Comparison of ENCODE assay signal across 25 mouse cellular contexts in genomic region chr19:55096666-55097065, GRCm38 (mm10). TPM values are rescaled to one million over a fixed set of nuclear protein-coding genes. Genes with fewer than 3 reads are reported as not detected.
DNase-seq lines count a peak whose midpoint lies in the region; ATAC-seq lines count a peak whose summit lies in the region.
"Had no signal": no experiment of that assay in that cellular context is flagged by ENCODE, and none has a peak within 500 bp of the region (broad histone marks: within the 10 kb centered on the region; RNA-seq: fewer than 3 reads in every experiment).

No protein-coding gene starts in this region.

- no peaks in the 10 kb centered on the region for H3K27me3 ChIP-seq in kidney, embryonic 16.5 days (ENCODE audit: insufficient read depth, low read length)
- H3K27me3 ChIP-seq: heart, embryonic 13.5 days; limb, embryonic 12.5 days; lung, embryonic 15.5 days; midbrain, embryonic 15.5 days; neural tube, embryonic 12.5 days had no signal

- peaks cover 12% of the 10 kb centered on the region; the same call in 1 of the 2 replicates for H3K36me3 ChIP-seq in kidney, embryonic 16.5 days (ENCODE audit: insufficient read depth, low read length)

- H3K4me1 ChIP-seq in kidney, embryonic 16.5 days (ENCODE audit: insufficient read depth, low read length) = peaks cover 28% of the 10 kb centered on the region
- peaks cover 2% of the 10 kb centered on the region; the same call in 1 of the 2 replicates for H3K4me1 ChIP-seq in brown adipose tissue, adult 24 weeks (ENCODE audit: control insufficient read depth, insufficient read depth, insufficient read length, low read length)

- no peak overlapping the region for H3K9ac ChIP-seq in kidney, embryonic 16.5 days (replicated peaks; ENCODE audit: low read length)
- H3K9ac ChIP-seq: heart, embryonic 13.5 days; limb, embryonic 12.5 days; liver, embryonic 14.5 days; lung, embryonic 15.5 days; midbrain, embryonic 15.5 days; neural tube, embryonic 12.5 days had no signal

- H3K4me2 ChIP-seq in kidney, embryonic 16.5 days (replicated peaks; ENCODE audit: low read depth, low read length) = no peak overlapping the region
- H3K4me2 ChIP-seq: heart, embryonic 13.5 days; limb, embryonic 12.5 days; midbrain, embryonic 15.5 days; neural tube, embryonic 12.5 days had no signal

- no peaks in the 10 kb centered on the region for H3K9me3 ChIP-seq in kidney, embryonic 16.5 days (ENCODE audit: low read length)
- H3K9me3 ChIP-seq: heart, embryonic 13.5 days; limb, embryonic 12.5 days; lung, embryonic 15.5 days; midbrain, embryonic 15.5 days; neural tube, embryonic 12.5 days had no signal

- H3K4me3 ChIP-seq in kidney, embryonic 16.5 days (ENCODE audit: low read length) = no peak overlapping the region
- H3K4me3 ChIP-seq in brown adipose tissue, adult 24 weeks (ENCODE audit: insufficient read depth, low read depth, low read length) = no peak overlapping the region
- H3K4me3 ChIP-seq: heart, embryonic 13.5 days; limb, embryonic 12.5 days; lung, embryonic 15.5 days; midbrain, embryonic 15.5 days; neural tube, embryonic 12.5 days had no signal

- DNase-seq in kidney, adult 18-20 months = peak; percentile 54
- peak; percentile 37 for DNase-seq in adipocyte (ENCODE audit: low spot score)
- DNase-seq in kidney, postnatal 14 days = peak; percentile 56
- DNase-seq in spleen, postnatal 10 days (ENCODE audit: low spot score in 2 of 2) = no peak
- no peak for DNase-seq in spleen, adult 12 weeks (ENCODE audit: low spot score)
- DNase-seq: adrenal gland, adult 8-10 months; cerebellum, adult 2 months; heart, postnatal 14 days; layer of hippocampus, postnatal 36 days; retina, postnatal 1 day; right cerebral cortex, postnatal 25 days; thymus, adult 18-20 months; thymus, postnatal 36 days had no signal

- no peak for ATAC-seq in kidney, embryonic 16.5 days (ENCODE audit: low FRiP score, low TSS enrichment)
- ATAC-seq: forebrain, embryonic 16.5 days; hindbrain, postnatal 0 days; intestine, embryonic 16.5 days; midbrain, embryonic 15.5 days had no signal

- H3K27ac ChIP-seq in kidney, embryonic 16.5 days (ENCODE audit: low read length) = no peak overlapping the region
- H3K27ac ChIP-seq in brown adipose tissue, adult 24 weeks (replicated peaks; ENCODE audit: low read depth, low read length) = peak overlapping the region; percentile 98
- H3K27ac ChIP-seq: heart, embryonic 13.5 days; limb, embryonic 12.5 days; liver, embryonic 14.5 days; lung, embryonic 15.5 days; macrophage; midbrain, embryonic 15.5 days; neural tube, embryonic 12.5 days had no signal

- 38% methylated on average over 4 of the region's 4 CpGs for WGBS in kidney, embryonic 16.5 days

RNA-seq across cellular contexts. Expression of gene Gpam, which starts 30.4 kb away (rescaled TPM):
- 20.1 and 20.6 TPM in 2 replicates for polyA plus RNA-seq in kidney, embryonic 16.5 days (2015; fragmentation: Nextera tagmentation; extraction: Ambion mirVana)
- polyA plus RNA-seq in brown adipose tissue, adult 24 weeks (2012; ENCODE audit: insufficient read depth, insufficient read length, missing spikeins) = 110 and 122 TPM in 2 replicates

Comparison
In these comparisons a context has a peak if more than half of its experiments do, and no peak if none do; other contexts are left out.
1. DNase-seq: peak in kidney, adult 18-20 months (single experiment), adipocyte (single experiment) and kidney, postnatal 14 days (single experiment); none in spleen, postnatal 10 days (0 of 2) and spleen, adult 12 weeks (single experiment).